Mouse (Mus musculus): Measurements from ENCODE around the gene Vwf. TPM values are rescaled to one million over a fixed set of nuclear protein-coding genes. Genes with fewer than 3 reads are reported as not detected.

Gene Vwf
- polyA plus RNA-seq, 1 experiment = 1.2 TPM

GRCm38 (mm10) chr6:125729471-125729870 lies 182.9 kb downstream of the Vwf start:
- no peak overlapping the region for H3K4me2 ChIP-seq (ENCODE audit: low read depth)
- H3ac ChIP-seq (ENCODE audit: control insufficient read depth, insufficient read length) = no peak overlapping the region
- no peaks in the 10 kb centered on the region for H3K36me3 ChIP-seq (ENCODE audit: control insufficient read depth, insufficient read depth)
- H3K79me2 ChIP-seq (ENCODE audit: control insufficient read depth, insufficient read depth) = no peaks in the 10 kb centered on the region
- no peaks in the 10 kb centered on the region for H3K27me3 ChIP-seq (ENCODE audit: control insufficient read depth, insufficient read depth, insufficient read length)
- no peak for TF ChIP-seq SRF (IDR thresholded peaks at IDR 0.05; ENCODE audit: control insufficient read depth, insufficient read length, low read depth)
- TF ChIP-seq CEBPB (IDR thresholded peaks at IDR 0.05; ENCODE audit: insufficient read depth, poor library complexity, severe bottlenecking) = no peak
- TF ChIP-seq POLR2AphosphoS2 (IDR thresholded peaks at IDR 0.05; ENCODE audit: insufficient read length, low read depth) = no peak
- TF ChIP-seq TCF3 (IDR thresholded peaks at IDR 0.05; ENCODE audit: insufficient read length, low read depth) = no peak
- TF ChIP-seq E2F4 (IDR thresholded peaks at IDR 0.05; ENCODE audit: insufficient read depth) = no peak
- TF ChIP-seq REST (IDR thresholded peaks at IDR 0.05; ENCODE audit: insufficient read depth, insufficient read length) = no peak
- no peak for TF ChIP-seq POLR2A (IDR thresholded peaks at IDR 0.05; ENCODE audit: insufficient read length, low read depth)
- no peak for TF ChIP-seq USF1 (IDR thresholded peaks at IDR 0.05; ENCODE audit: low read depth)
- TF ChIP-seq MYOG (IDR thresholded peaks at IDR 0.05; ENCODE audit: control insufficient read depth in 1 of 3, insufficient read depth in 1 of 3, insufficient read length in 2 of 3, low read depth in 2 of 3) = no peak
- no peak for TF ChIP-seq TCF12 (IDR thresholded peaks at IDR 0.05; ENCODE audit: insufficient read depth, poor library complexity, severe bottlenecking)
- no peak for TF ChIP-seq MYOD1 (IDR thresholded peaks at IDR 0.05; ENCODE audit: control insufficient read depth in 1 of 3, insufficient read length in 2 of 3, low read depth in 2 of 3)
- no peak for TF ChIP-seq MAX (IDR thresholded peaks at IDR 0.05; ENCODE audit: low read depth)
- no peak overlapping the region for H3K4me3 ChIP-seq

GRCm38 (mm10) chr6:125729986-125730535 lies 183.5 kb downstream of the Vwf start:
- no peak for TF ChIP-seq SRF (IDR thresholded peaks at IDR 0.05; ENCODE audit: control insufficient read depth, insufficient read length, low read depth)
- TF ChIP-seq TCF3 (IDR thresholded peaks at IDR 0.05; ENCODE audit: insufficient read length, low read depth) = no peak
- no peak for TF ChIP-seq REST (IDR thresholded peaks at IDR 0.05; ENCODE audit: insufficient read depth, insufficient read length)
- Histone ChIP-seq H3K79me2 (ENCODE audit: control insufficient read depth, insufficient read depth) (no peaks in the 10 kb centered on the region), H3K4me2 (ENCODE audit: low read depth) (no peak overlapping the region), H3K36me3 (ENCODE audit: control insufficient read depth, insufficient read depth) (no peaks in the 10 kb centered on the region), H3K27me3 (ENCODE audit: control insufficient read depth, insufficient read depth, insufficient read length) (no peaks in the 10 kb centered on the region), H3K4me3 (no peak overlapping the region), H3ac (ENCODE audit: control insufficient read depth, insufficient read length) (no peak overlapping the region)

Other genes with a start within 250 kb of the Vwf start
- gene Ltbr, start 232.9 kb upstream of the Vwf start, polyA plus RNA-seq (2012; fragmentation: generic; extraction: Trizol) = 79.0 TPM
- gene Scnn1a, start 226.1 kb upstream of the Vwf start, polyA plus RNA-seq (2012; fragmentation: generic; extraction: Trizol) = 0.20 TPM
- gene Tnfrsf1a, start 197.4 kb upstream of the Vwf start, polyA plus RNA-seq (2012; fragmentation: generic; extraction: Trizol) = 84.5 TPM
- gene Plekhg6, start 166.0 kb upstream of the Vwf start, polyA plus RNA-seq (2012; fragmentation: generic; extraction: Trizol) = 0.14 TPM
- 216 TPM for gene Cd9, start 52.0 kb upstream of the Vwf start, polyA plus RNA-seq (2012; fragmentation: generic; extraction: Trizol)
- gene Ano2, start 143.6 kb downstream of the Vwf start, polyA plus RNA-seq (2012; fragmentation: generic; extraction: Trizol) = not detected

Data from myocyte (in vitro differentiated cells).